ENCODE assay signal across 32 mouse cellular contexts in the genomic region with DNA sequence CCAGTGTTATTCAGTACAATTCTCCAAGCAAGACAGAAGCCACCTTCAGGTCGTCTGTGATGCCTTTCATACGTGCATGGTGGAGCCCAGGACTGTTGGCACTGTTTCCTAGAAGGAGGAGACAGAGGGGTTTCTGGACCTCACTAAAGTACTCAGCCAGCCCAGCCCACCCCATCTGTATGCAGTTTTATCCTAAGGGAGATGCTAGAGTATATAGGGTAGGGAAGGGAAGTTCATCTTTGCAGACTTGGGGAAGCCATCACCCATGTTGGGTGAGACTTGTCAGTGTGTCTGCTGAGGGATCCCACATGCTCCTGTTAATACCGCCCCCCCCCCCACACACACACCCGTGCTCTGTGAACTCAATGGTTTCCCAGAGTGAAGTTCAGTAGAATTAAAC. TPM values are rescaled to one million over a fixed set of nuclear protein-coding genes. Genes with fewer than 3 reads are reported as not detected.
A peak's percentile ranks its signal among the peaks of the same experiment; 100 is the strongest.
DNase-seq lines count a peak whose midpoint lies in the region; ATAC-seq and TF ChIP-seq lines count a peak whose summit lies in the region.
"Had no signal": no experiment of that assay in that cellular context is flagged by ENCODE, and none has a peak within 500 bp of the region (broad histone marks: within the 10 kb centered on the region; RNA-seq: fewer than 3 reads in every experiment).

No protein-coding gene starts in this region.

- no peak overlapping the region for H3K9ac ChIP-seq in heart, embryonic 11.5 days (ENCODE audit: low read depth, low read length)
- no peak overlapping the region for H3K9ac ChIP-seq in lung, embryonic 14.5 days
- no peak overlapping the region for H3K9ac ChIP-seq in intestine, embryonic 15.5 days
- H3K9ac ChIP-seq: forebrain, embryonic 13.5 days; hindbrain, embryonic 12.5 days; hindbrain, embryonic 15.5 days had no signal

- TF ChIP-seq CTCF in lung, embryonic 14.5 days (IDR thresholded peaks at IDR 0.05; ENCODE audit: low read depth) = no peak

- ATAC-seq in heart, embryonic 11.5 days (replicated peaks; ENCODE audit: insufficient number of reproducible peaks, low FRiP score, low TSS enrichment) = no peak
- peak; percentile 68 for ATAC-seq in lung, embryonic 14.5 days (ENCODE audit: insufficient read depth)
- ATAC-seq in intestine, embryonic 15.5 days = peak; percentile 34; the same call in 1 of the 2 replicates
- 0 out of 2 replicates have a peak, but pooled peaks have one; percentile 18 for ATAC-seq in megakaryocyte-erythroid progenitor cell, adult 5-6 weeks (replicated peaks; ENCODE audit: low FRiP score, low TSS enrichment, poor library complexity, severe bottlenecking)
- ATAC-seq: forebrain, embryonic 13.5 days; forebrain, embryonic 16.5 days; Patski had no signal

- no peaks in the 10 kb centered on the region for H3K36me3 ChIP-seq in heart, embryonic 10.5 days
- H3K36me3 ChIP-seq in heart, embryonic 11.5 days (ENCODE audit: control insufficient read depth, insufficient read depth, low read length) = no peaks in the 10 kb centered on the region
- H3K36me3 ChIP-seq in lung, embryonic 14.5 days (ENCODE audit: insufficient read depth) = no peaks in the 10 kb centered on the region
- H3K36me3 ChIP-seq in intestine, embryonic 15.5 days = no peaks in the 10 kb centered on the region
- H3K36me3 ChIP-seq: forebrain, embryonic 10.5 days; G1E; hindbrain, embryonic 12.5 days; hindbrain, embryonic 15.5 days had no signal

- H3K27me3 ChIP-seq in heart, embryonic 10.5 days (ENCODE audit: insufficient read depth, poor library complexity, severe bottlenecking) = peaks cover 4% of the 10 kb centered on the region; the same call in 1 of the 2 replicates
- H3K27me3 ChIP-seq in heart, embryonic 11.5 days (ENCODE audit: control insufficient read depth, insufficient read depth, low read length) = no peaks in the 10 kb centered on the region
- no peaks in the 10 kb centered on the region for H3K27me3 ChIP-seq in lung, embryonic 14.5 days (ENCODE audit: insufficient read depth, low read length)
- no peaks in the 10 kb centered on the region for H3K27me3 ChIP-seq in intestine, embryonic 15.5 days (replicated peaks)
- H3K27me3 ChIP-seq: CH12.LX; forebrain, embryonic 13.5 days; hindbrain, embryonic 12.5 days; hindbrain, embryonic 15.5 days; Patski had no signal

- 64% methylated on average over 4 of the region's 4 CpGs for WGBS in heart, embryonic 10.5 days
- WGBS in heart, embryonic 11.5 days (ENCODE audit: insufficient replicate concordance) = 48% methylated on average over 4 of the region's 4 CpGs
- WGBS in lung, embryonic 14.5 days = 29% methylated on average over 4 of the region's 4 CpGs
- 39% methylated on average over 4 of the region's 4 CpGs for WGBS in intestine, embryonic 15.5 days

- no peak overlapping the region for H3K27ac ChIP-seq in heart, embryonic 10.5 days
- no peak overlapping the region for H3K27ac ChIP-seq in heart, embryonic 11.5 days (ENCODE audit: low read depth, low read length)
- H3K27ac ChIP-seq in lung, embryonic 14.5 days (ENCODE audit: low read depth) = no peak overlapping the region; the same call in 1 of the 2 replicates
- H3K27ac ChIP-seq in intestine, embryonic 15.5 days = peak overlapping the region; percentile 19; the same call in 1 of the 2 replicates
- H3K27ac ChIP-seq: forebrain, embryonic 10.5 days; forebrain, embryonic 13.5 days; hindbrain, embryonic 12.5 days; hindbrain, embryonic 15.5 days had no signal

- H3K9me3 ChIP-seq in heart, embryonic 10.5 days = no peaks in the 10 kb centered on the region
- H3K9me3 ChIP-seq in heart, embryonic 11.5 days (replicated peaks; ENCODE audit: control insufficient read depth, low read length) = no peaks in the 10 kb centered on the region
- H3K9me3 ChIP-seq in lung, embryonic 14.5 days (ENCODE audit: low read depth, low read length) = no peaks in the 10 kb centered on the region
- no peaks in the 10 kb centered on the region for H3K9me3 ChIP-seq in intestine, embryonic 15.5 days
- H3K9me3 ChIP-seq: forebrain, embryonic 10.5 days; forebrain, embryonic 13.5 days; hindbrain, embryonic 12.5 days; hindbrain, embryonic 15.5 days had no signal

- H3K4me3 ChIP-seq in heart, embryonic 10.5 days = no peak overlapping the region
- no peak overlapping the region for H3K4me3 ChIP-seq in heart, embryonic 11.5 days (ENCODE audit: low read depth, low read length)
- H3K4me3 ChIP-seq in lung, embryonic 14.5 days (ENCODE audit: low read depth, low read length) = no peak overlapping the region
- no peak overlapping the region for H3K4me3 ChIP-seq in intestine, embryonic 15.5 days (replicated peaks)
- H3K4me3 ChIP-seq: forebrain, embryonic 10.5 days; forebrain, embryonic 13.5 days; hindbrain, embryonic 12.5 days; hindbrain, embryonic 15.5 days had no signal

- H3K4me1 ChIP-seq in heart, embryonic 10.5 days = no peaks in the 10 kb centered on the region
- H3K4me1 ChIP-seq in heart, embryonic 11.5 days (ENCODE audit: control insufficient read depth, insufficient read depth, low read length) = no peaks in the 10 kb centered on the region
- no peaks in the 10 kb centered on the region; the same call in 1 of the 2 replicates for H3K4me1 ChIP-seq in lung, embryonic 14.5 days (ENCODE audit: insufficient read depth)
- H3K4me1 ChIP-seq in intestine, embryonic 15.5 days (replicated peaks) = peaks cover 3% of the 10 kb centered on the region; the same call in 1 of the 2 replicates
- H3K4me1 ChIP-seq: forebrain, embryonic 13.5 days; hindbrain, embryonic 12.5 days; hindbrain, embryonic 15.5 days had no signal

- H3K4me2 ChIP-seq in heart, embryonic 11.5 days = no peak overlapping the region
- H3K4me2 ChIP-seq in lung, embryonic 14.5 days = no peak overlapping the region
- no peak overlapping the region for H3K4me2 ChIP-seq in intestine, embryonic 15.5 days (replicated peaks)
- H3K4me2 ChIP-seq: forebrain, embryonic 13.5 days; hindbrain, embryonic 12.5 days; hindbrain, embryonic 15.5 days had no signal

- DNase-seq in heart, embryonic 10.5 days (ENCODE audit: low spot score) = peak; percentile 58
- DNase-seq in lung, embryonic 14.5 days = peak; percentile 53
- no peak for DNase-seq in lung, adult 18-20 months
- no peak for DNase-seq in thymus, postnatal 4 days
- DNase-seq: adrenal gland, postnatal 10 days; adrenal gland, postnatal 36 days; B cell, adult 2 months; cerebellum, adult 18-20 months; cerebellum, adult 9-10 months; cerebellum, postnatal 14 days; gastrocnemius, postnatal 10 days; gastrocnemius, postnatal 36 days had no signal

RNA-seq across cellular contexts. Expression of gene Ccdc185, which starts 13.1 kb away (rescaled TPM):
- 0.08 TPM in 1 of 2 replicates, not detected in the other for polyA plus RNA-seq in heart, embryonic 10.5 days (2016; fragmentation: Nextera tagmentation; extraction: Ambion mirVana)
- polyA plus RNA-seq in heart, embryonic 11.5 days (2014; fragmentation: Nextera tagmentation; extraction: Ambion mirVana) = not detected in 2 replicates
- polyA plus RNA-seq in lung, embryonic 14.5 days (2014; fragmentation: Nextera tagmentation; extraction: Ambion mirVana) = not detected in 2 replicates
- not detected in 2 replicates for polyA plus RNA-seq in intestine, embryonic 15.5 days (2015; fragmentation: Nextera tagmentation; extraction: Ambion mirVana)
- total RNA-seq in megakaryocyte-erythroid progenitor cell, adult 5-6 weeks (2014; fragmentation: Nextera tagmentation) = not detected in 2 replicates
- total RNA-seq in megakaryocyte-erythroid progenitor cell, adult 5-6 weeks (2017) = not detected in 2 replicates
- total RNA-seq: adrenal gland, adult 18-20 months; adrenal gland, postnatal 10 days; adrenal gland, postnatal 36 days; CH12.LX; gastrocnemius, adult 18-20 months; gastrocnemius, postnatal 10 days; gastrocnemius, postnatal 36 days; granulocyte monocyte progenitor cell, adult 5-6 weeks; heart, postnatal 25 days; hematopoietic stem cell, adult 5-6 weeks had no signal
- polyA plus RNA-seq: embryonic facial prominence, embryonic 11.5 days; embryonic facial prominence, embryonic 14.5 days; forebrain, embryonic 10.5 days; forebrain, embryonic 13.5 days; forebrain, embryonic 16.5 days; G1E; heart, embryonic 14.5 days; heart, postnatal 0 days; hindbrain, embryonic 12.5 days; hindbrain, embryonic 15.5 days; Patski had no signal

RNA-seq across cellular contexts. Expression of gene Susd4, which starts 27.8 kb away (rescaled TPM):
- polyA plus RNA-seq in heart, embryonic 10.5 days (2016; fragmentation: Nextera tagmentation; extraction: Ambion mirVana) = 6.5 and 9.4 TPM in 2 replicates
- 5.4 and 5.9 TPM in 2 replicates for polyA plus RNA-seq in heart, embryonic 11.5 days (2014; fragmentation: Nextera tagmentation; extraction: Ambion mirVana)
- 20.6 and 20.9 TPM in 2 replicates for polyA plus RNA-seq in lung, embryonic 14.5 days (2014; fragmentation: Nextera tagmentation; extraction: Ambion mirVana)
- polyA plus RNA-seq in intestine, embryonic 15.5 days (2015; fragmentation: Nextera tagmentation; extraction: Ambion mirVana) = 15.1 and 15.5 TPM in 2 replicates
- 0.12 and 0.26 TPM in 2 replicates for total RNA-seq in megakaryocyte-erythroid progenitor cell, adult 5-6 weeks (2014; fragmentation: Nextera tagmentation)
- not detected in 2 replicates for total RNA-seq in megakaryocyte-erythroid progenitor cell, adult 5-6 weeks (2017)
- total RNA-seq: CH12.LX; G1E; granulocyte monocyte progenitor cell, adult 5-6 weeks had no signal
- polyA plus RNA-seq: G1E had no signal

Comparison
In these comparisons a context has a peak if more than half of its experiments do, and no peak if none do; other contexts are left out.
1. DNase-seq: peak in heart, embryonic 10.5 days (single experiment) and lung, embryonic 14.5 days (single experiment); none in lung, adult 18-20 months (0 of 2) and thymus, postnatal 4 days (single experiment).